8 mouse cellular contexts compared by ENCODE assay signal in the genomic region with DNA sequence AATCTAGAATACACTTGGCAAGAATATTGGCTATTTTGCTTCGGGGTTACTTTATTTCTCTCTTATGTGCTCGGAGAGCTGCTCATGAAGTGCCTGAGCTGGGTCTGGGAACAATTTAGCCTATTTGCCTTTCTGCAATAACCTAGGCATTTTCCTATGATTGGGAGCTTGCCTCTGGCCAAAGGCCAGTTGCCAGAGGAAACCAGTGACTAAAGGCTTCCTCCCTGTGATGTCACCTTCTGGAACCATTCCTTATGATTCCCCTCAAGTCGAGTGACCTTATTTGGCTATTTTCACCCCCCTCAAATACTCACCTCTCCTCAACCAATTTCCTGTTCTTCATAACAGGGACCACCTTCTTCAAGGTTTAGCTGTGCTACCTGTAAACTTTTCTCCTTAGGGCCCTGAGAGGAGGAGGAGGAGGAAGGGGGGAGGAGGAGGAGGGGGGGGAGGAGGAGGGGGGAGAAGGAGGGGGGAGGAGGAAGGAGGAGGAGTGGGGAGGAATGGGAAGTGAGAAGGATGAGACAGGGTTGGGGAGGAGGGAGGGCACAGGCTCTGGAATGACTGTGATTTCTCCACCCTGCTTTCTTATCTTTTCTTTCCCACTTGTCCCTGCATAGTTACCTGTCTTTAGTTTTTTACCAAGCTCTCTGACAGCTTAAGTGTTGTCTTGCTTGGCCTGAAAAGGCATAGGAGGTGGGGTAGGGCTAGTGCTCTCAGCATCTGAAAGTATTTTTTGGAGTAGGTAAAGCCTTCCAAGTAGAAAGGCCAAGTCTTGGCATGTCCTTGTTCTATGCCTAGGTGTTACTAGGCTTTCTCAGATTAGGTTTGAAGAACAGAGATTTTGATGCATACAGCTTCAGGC. TPM values are rescaled to one million over a fixed set of nuclear protein-coding genes. Genes with fewer than 3 reads are reported as not detected.
DNase-seq lines count a peak whose midpoint lies in the region; ATAC-seq and TF ChIP-seq lines count a peak whose summit lies in the region.
"Had no signal": no experiment of that assay in that cellular context is flagged by ENCODE, and none has a peak within 500 bp of the region (broad histone marks: within the 10 kb centered on the region; RNA-seq: fewer than 3 reads in every experiment).

No protein-coding gene starts in this region.

- H3K27me3 ChIP-seq in stomach, postnatal 0 days (ENCODE audit: control insufficient read depth, insufficient read depth, low read length): no peaks in the 10 kb centered on the region
- H3K27me3 ChIP-seq in midbrain, embryonic 13.5 days: no peaks in the 10 kb centered on the region
- H3K27me3 ChIP-seq in midbrain, embryonic 15.5 days (replicated peaks): no peaks in the 10 kb centered on the region
- H3K27me3 ChIP-seq: liver, embryonic 15.5 days had no signal

- no peak for TF ChIP-seq EP300 in stomach, postnatal 0 days (optimal IDR thresholded peaks at IDR 0.05)

- no peak for ATAC-seq in stomach, postnatal 0 days (ENCODE audit: low FRiP score, low TSS enrichment)
- no peak for ATAC-seq in midbrain, embryonic 13.5 days
- no peak for ATAC-seq in midbrain, embryonic 15.5 days (replicated peaks)

- no peak overlapping the region for H3K4me3 ChIP-seq in stomach, postnatal 0 days (ENCODE audit: low read depth, low read length)
- H3K4me3 ChIP-seq in midbrain, embryonic 13.5 days (replicated peaks): no peak overlapping the region
- H3K4me3 ChIP-seq in midbrain, embryonic 15.5 days: no peak overlapping the region
- H3K4me3 ChIP-seq: liver, embryonic 15.5 days had no signal

- H3K9me3 ChIP-seq in stomach, postnatal 0 days (ENCODE audit: control insufficient read depth, low read length): no peaks in the 10 kb centered on the region
- no peaks in the 10 kb centered on the region for H3K9me3 ChIP-seq in midbrain, embryonic 13.5 days
- no peaks in the 10 kb centered on the region for H3K9me3 ChIP-seq in midbrain, embryonic 15.5 days
- H3K9me3 ChIP-seq: liver, embryonic 15.5 days had no signal

- WGBS in stomach, postnatal 0 days: 52% methylated on average over 3 of the region's 3 CpGs
- WGBS in midbrain, embryonic 13.5 days: 71% methylated on average over 3 of the region's 3 CpGs
- WGBS in midbrain, embryonic 15.5 days: 74% methylated on average over 3 of the region's 3 CpGs

- H3K4me1 ChIP-seq in stomach, postnatal 0 days (replicated peaks; ENCODE audit: control insufficient read depth, insufficient read depth): no peaks in the 10 kb centered on the region
- no peaks in the 10 kb centered on the region for H3K4me1 ChIP-seq in midbrain, embryonic 13.5 days (replicated peaks)
- H3K4me1 ChIP-seq in midbrain, embryonic 15.5 days: no peaks in the 10 kb centered on the region
- H3K4me1 ChIP-seq: liver, embryonic 15.5 days had no signal

- no peak for TF ChIP-seq CTCF in stomach, postnatal 0 days (IDR thresholded peaks at IDR 0.05; ENCODE audit: low read depth)

- H3K36me3 ChIP-seq in stomach, postnatal 0 days (ENCODE audit: control insufficient read depth, insufficient read depth, low read length): no peaks in the 10 kb centered on the region
- H3K36me3 ChIP-seq in midbrain, embryonic 13.5 days: no peaks in the 10 kb centered on the region
- no peaks in the 10 kb centered on the region for H3K36me3 ChIP-seq in midbrain, embryonic 15.5 days (replicated peaks)
- H3K36me3 ChIP-seq: liver, embryonic 15.5 days had no signal

- peak; percentile 50 for DNase-seq in MN1 (ENCODE audit: low spot score)
- DNase-seq in adrenal gland, adult 2 months: peak; percentile 76
- DNase-seq in gastrocnemius, postnatal 10 days: peak; percentile 29
- DNase-seq in kidney, postnatal 25 days: peak; percentile 56 to 63
- DNase-seq in stomach, postnatal 0 days (ENCODE audit: low spot score): no peak

- no peak overlapping the region for H3K4me2 ChIP-seq in stomach, postnatal 0 days (replicated peaks; ENCODE audit: low read depth)
- no peak overlapping the region for H3K4me2 ChIP-seq in midbrain, embryonic 13.5 days (replicated peaks)
- no peak overlapping the region for H3K4me2 ChIP-seq in midbrain, embryonic 15.5 days
- H3K4me2 ChIP-seq: liver, embryonic 15.5 days had no signal

- no peak overlapping the region for H3K27ac ChIP-seq in stomach, postnatal 0 days (replicated peaks)
- H3K27ac ChIP-seq in midbrain, embryonic 13.5 days: no peak overlapping the region
- H3K27ac ChIP-seq in midbrain, embryonic 15.5 days: no peak overlapping the region
- H3K27ac ChIP-seq: liver, embryonic 15.5 days had no signal

- H3K9ac ChIP-seq in stomach, postnatal 0 days (ENCODE audit: low read length): no peak overlapping the region
- H3K9ac ChIP-seq in midbrain, embryonic 13.5 days (replicated peaks): no peak overlapping the region
- no peak overlapping the region for H3K9ac ChIP-seq in midbrain, embryonic 15.5 days
- H3K9ac ChIP-seq: liver, embryonic 15.5 days had no signal

RNA-seq across cellular contexts. Expression of gene Msn, which starts 11.8 kb away (rescaled TPM):
- total RNA-seq in adrenal gland, adult 2 months (2021): 100 to 1,000 TPM; 137 to 173 TPM
- polyA plus RNA-seq in adrenal gland, adult 2 months (2012; rRNA removed): 66.0 and 73.9 TPM in 2 replicates
- total RNA-seq in gastrocnemius, postnatal 10 days (2021): 10 to 100 TPM; 71.3 to 87.2 TPM
- 32.9 and 34.9 TPM in 2 replicates for polyA plus RNA-seq in stomach, postnatal 0 days (2015; fragmentation: Nextera tagmentation; extraction: Ambion mirVana)
- polyA plus RNA-seq in midbrain, embryonic 13.5 days (2015; fragmentation: Nextera tagmentation; extraction: Ambion mirVana): 40.8 and 43.7 TPM in 2 replicates
- polyA plus RNA-seq in midbrain, embryonic 15.5 days (2015; fragmentation: Nextera tagmentation; extraction: Ambion mirVana): 31.3 and 34.9 TPM in 2 replicates
